Mouse (Mus musculus): ENCODE results near the gene Gm10961.

Gm10961 gene

GRCm38 (mm10) chr3:107630682-107631522 is at the start of gene Gm10961:
Gene Gm10961, plus strand, starts transcription at chr3:107631322.
- in situ Hi-C loops (cut with MboI; ENCODE audit: unreplicated experiment in 2 of 2): no loop called here

GRCm38 (mm10) chr3:107582130-107582874 is 48.8 kb upstream of the Gm10961 start:
- in situ Hi-C loops (cut with MboI; ENCODE audit: unreplicated experiment in 2 of 2): loop anchor here in 1 of 2 experiments (10.0 kb wide), 1 partner anchor 488 kb away; no protein-coding TSS in a partner anchor

GRCm38 (mm10) chr3:107582875-107583767 is 48.0 kb upstream of the Gm10961 start:
- in situ Hi-C loops (cut with MboI; ENCODE audit: unreplicated experiment in 2 of 2): loop anchor here in 1 of 2 experiments (10.0 kb wide), 1 partner anchor 488 kb away; no protein-coding TSS in a partner anchor

- in situ Hi-C loops (cut with MboI; ENCODE audit: unreplicated experiment in 2 of 2): loop anchor here in 1 of 2 experiments (10.0 kb wide), 1 partner anchor 489 kb away; no protein-coding TSS in a partner anchor
Measured at GRCm38 (mm10) chr3:107583893-107584292, 47.2 kb upstream of the Gm10961 start.

GRCm38 (mm10) chr3:107586504-107586903 is 44.6 kb upstream of the Gm10961 start:
- in situ Hi-C loops (cut with MboI; ENCODE audit: unreplicated experiment in 2 of 2): loop anchor here in 1 of 2 experiments (10.0 kb wide), 1 partner anchor 492 kb away; no protein-coding TSS in a partner anchor

- in situ Hi-C loops (cut with MboI; ENCODE audit: unreplicated experiment in 2 of 2): no loop called here
Measured at GRCm38 (mm10) chr3:107591612-107592011, 39.5 kb upstream of the Gm10961 start.

- in situ Hi-C loops (cut with MboI; ENCODE audit: unreplicated experiment in 2 of 2): no loop called here
Measured at GRCm38 (mm10) chr3:107593632-107594031, 37.5 kb upstream of the Gm10961 start.

GRCm38 (mm10) chr3:107594662-107595263 is 36.4 kb upstream of the Gm10961 start, which contains the start of gene Alx3:
Gene Alx3, plus strand, starts transcription at chr3:107595031.
- in situ Hi-C loops (cut with MboI; ENCODE audit: unreplicated experiment in 2 of 2): no loop called here

GRCm38 (mm10) chr3:107595264-107595937 is 35.7 kb upstream of the Gm10961 start:
- in situ Hi-C loops (cut with MboI; ENCODE audit: unreplicated experiment in 2 of 2): no loop called here

GRCm38 (mm10) chr3:107595938-107596461 is 35.1 kb upstream of the Gm10961 start:
- in situ Hi-C loops (cut with MboI; ENCODE audit: unreplicated experiment in 2 of 2): no loop called here

GRCm38 (mm10) chr3:107596559-107596958 is 34.6 kb upstream of the Gm10961 start:
- in situ Hi-C loops (cut with MboI; ENCODE audit: unreplicated experiment in 2 of 2): no loop called here

GRCm38 (mm10) chr3:107597134-107597533 is 34.0 kb upstream of the Gm10961 start:
- in situ Hi-C loops (cut with MboI; ENCODE audit: unreplicated experiment in 2 of 2): no loop called here

- in situ Hi-C loops (cut with MboI; ENCODE audit: unreplicated experiment in 2 of 2): no loop called here
Measured at GRCm38 (mm10) chr3:107597586-107598389, 33.3 kb upstream of the Gm10961 start.

GRCm38 (mm10) chr3:107600127-107600526 is 31.0 kb upstream of the Gm10961 start:
- in situ Hi-C loops (cut with MboI; ENCODE audit: unreplicated experiment in 2 of 2): loop anchor here (10.0 to 25.0 kb wide), 2 partner anchors 462 to 555 kb away; partner anchors contain the start of gene Gpr61 (in 1 of the 2)

GRCm38 (mm10) chr3:107605304-107605703 is 25.8 kb upstream of the Gm10961 start:
- in situ Hi-C loops (cut with MboI; ENCODE audit: unreplicated experiment in 2 of 2): loop anchor here (5.0 to 25.0 kb wide), 4 partner anchors 257 to 549 kb away; partner anchors contain the start of gene Gpr61 (in 1 of the 2)

GRCm38 (mm10) chr3:107607221-107607620 is 23.9 kb upstream of the Gm10961 start:
- in situ Hi-C loops (cut with MboI; ENCODE audit: unreplicated experiment in 2 of 2): loop anchor here (5.0 to 25.0 kb wide), 4 partner anchors 255 to 548 kb away; partner anchors contain the start of gene Gpr61 (in 1 of the 2)

- in situ Hi-C loops (cut with MboI; ENCODE audit: unreplicated experiment in 2 of 2): loop anchor here (5.0 to 25.0 kb wide), 4 partner anchors 253 to 546 kb away; partner anchors contain the start of gene Gpr61 (in 1 of the 2)
Measured at GRCm38 (mm10) chr3:107608808-107609207, 22.3 kb upstream of the Gm10961 start.

GRCm38 (mm10) chr3:107609376-107609775 is 21.7 kb upstream of the Gm10961 start:
- in situ Hi-C loops (cut with MboI; ENCODE audit: unreplicated experiment in 2 of 2): loop anchor here (5.0 to 25.0 kb wide), 4 partner anchors 253 to 545 kb away; partner anchors contain the start of gene Gpr61 (in 1 of the 2)

Measured in v-Abl transformed pro-B cells (cell line).